Mouse (Mus musculus): ENCODE data around the gene Rmnd1.
A peak's percentile ranks its signal among the peaks of the same experiment; 100 is the strongest.

Gene Rmnd1

DNA sequence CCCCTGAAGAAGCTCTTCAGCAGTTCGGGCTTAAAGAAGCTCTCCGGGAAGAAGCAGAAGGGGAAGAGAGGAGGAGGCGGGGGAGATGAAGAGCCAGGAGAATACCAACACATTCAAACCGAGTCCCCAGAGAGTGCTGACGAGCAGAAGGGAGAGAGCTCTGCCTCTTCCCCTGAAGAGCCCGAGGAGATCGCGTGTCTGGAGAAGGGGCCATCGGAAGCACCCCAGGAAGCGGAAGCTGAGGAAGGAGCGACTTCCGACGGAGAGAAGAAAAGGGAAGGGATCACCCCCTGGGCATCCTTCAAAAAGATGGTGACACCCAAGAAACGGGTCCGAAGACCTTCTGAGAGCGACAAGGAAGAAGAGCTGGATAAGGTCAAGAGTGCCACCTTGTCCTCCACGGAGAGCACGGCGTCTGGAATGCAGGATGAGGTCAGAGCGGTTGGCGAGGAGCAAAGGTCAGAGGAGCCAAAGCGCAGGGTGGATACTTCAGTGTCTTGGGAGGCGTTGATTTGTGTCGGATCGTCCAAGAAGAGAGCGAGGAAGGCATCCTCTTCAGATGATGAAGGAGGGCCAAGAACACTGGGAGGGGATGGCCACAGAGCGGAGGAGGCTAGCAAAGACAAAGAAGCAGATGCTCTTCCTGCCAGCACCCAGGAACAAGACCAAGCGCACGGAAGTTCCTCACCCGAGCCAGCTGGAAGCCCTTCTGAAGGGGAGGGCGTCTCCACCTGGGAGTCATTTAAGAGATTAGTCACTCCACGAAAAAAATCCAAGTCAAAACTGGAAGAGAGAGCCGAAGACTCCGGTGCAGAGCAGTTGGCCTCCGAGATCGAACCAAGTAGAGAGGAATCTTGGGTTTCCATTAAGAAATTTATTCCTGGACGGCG, 77.6 kb downstream of the Rmnd1 start:
- peak; percentile 41; the same call in 1 of the 2 replicates for ATAC-seq (ENCODE audit: low TSS enrichment)

Measured in frontal cortex, adult (tissue).